Mouse (Mus musculus) ZHBTc4 (cell line): ENCODE measurements at regions not wholly inside any gene's neighbourhood (a gene's known extent, or its start where the extent isn't known, plus 50 kb on each side); places are given as distances from the start of the nearest gene placed in this dataset.

Experiments used
- DNase-seq: peaks from one replicate; pipeline ENCODE4 v3.0.0-alpha.2; 2011; ENCODE audit warnings: low read depth, low spot score

- no peak for DNase-seq
Measured at GRCm38 (mm10) chr15:51103948-51104347, 2780.8 kb upstream of the Gm7489 start.

- peak; percentile 22 for DNase-seq
Measured at GRCm38 (mm10) chr15:51104362-51104761, 2780.3 kb upstream of the Gm7489 start.

GRCm38 (mm10) chr15:51104796-51105195 is 2779.9 kb upstream of the Gm7489 start:
- DNase-seq = peak; percentile 2

- no peak for DNase-seq
Measured at GRCm38 (mm10) chr15:51105359-51106008, 2779.2 kb upstream of the Gm7489 start.

- no peak for DNase-seq
Measured at GRCm38 (mm10) chr15:51110186-51110585, 2774.5 kb upstream of the Gm7489 start.

GRCm38 (mm10) chr15:51125896-51126295 is 2758.8 kb upstream of the Gm7489 start:
- no peak for DNase-seq

- DNase-seq = no peak
Measured at GRCm38 (mm10) chr15:51131017-51131416, 2753.7 kb upstream of the Gm7489 start.

GRCm38 (mm10) chr15:51136121-51136520 is 2748.6 kb upstream of the Gm7489 start:
- no peak for DNase-seq

- no peak for DNase-seq
Measured at GRCm38 (mm10) chr15:51139507-51139906, 2745.2 kb upstream of the Gm7489 start.

- DNase-seq = no peak
Measured at GRCm38 (mm10) chr15:51173976-51174620, 2710.6 kb upstream of the Gm7489 start.

- DNase-seq = no peak
Measured at GRCm38 (mm10) chr15:51176466-51176865, 2708.2 kb upstream of the Gm7489 start.

- no peak for DNase-seq
Measured at GRCm38 (mm10) chr15:51189134-51189533, 2695.6 kb upstream of the Gm7489 start.

- no peak for DNase-seq
Measured at GRCm38 (mm10) chr15:51197466-51198158, 2687.1 kb upstream of the Gm7489 start.

- no peak for DNase-seq
Measured at GRCm38 (mm10) chr15:51203351-51203750, 2681.4 kb upstream of the Gm7489 start.

GRCm38 (mm10) chr15:51206050-51206449 is 2678.7 kb upstream of the Gm7489 start:
- DNase-seq = no peak

- DNase-seq = no peak
Measured at GRCm38 (mm10) chr15:51206773-51207172, 2677.9 kb upstream of the Gm7489 start.

- DNase-seq = no peak
Measured at GRCm38 (mm10) chr15:51234873-51235272, 2649.8 kb upstream of the Gm7489 start.

- DNase-seq = no peak
Measured at GRCm38 (mm10) chr15:51244596-51244995, 2640.1 kb upstream of the Gm7489 start.

- DNase-seq = no peak
Measured at GRCm38 (mm10) chr15:51247259-51247658, 2637.4 kb upstream of the Gm7489 start.

- DNase-seq = no peak
Measured at GRCm38 (mm10) chr15:51248034-51248788, 2636.5 kb upstream of the Gm7489 start.

- DNase-seq = no peak
Measured at GRCm38 (mm10) chr15:51248789-51249040, 2636.0 kb upstream of the Gm7489 start.

GRCm38 (mm10) chr15:51254143-51254542 is 2630.6 kb upstream of the Gm7489 start:
- no peak for DNase-seq
